Mouse (Mus musculus) brain, embryonic 14.5 days (tissue): Measurements from ENCODE around the gene Dxo.

ENCODE experiments used
- CTCF ChIP-seq: fragments of 200-500 bp; IDR thresholded peaks from 2 replicates; pipeline ENCODE4 v1.5.1; 2012; ENCODE audit warnings: inconsistent platforms, mild to moderate bottlenecking, moderate library complexity, borderline replicate concordance; ENCODE audit not compliant: insufficient read depth, insufficient read length; ENCODE audit errors: extremely low read depth
- POLR2A ChIP-seq: fragments of 200-500 bp; IDR thresholded peaks from 2 replicates; pipeline ENCODE4 v1.6.1; 2012; ENCODE audit warnings: mild to moderate bottlenecking, inconsistent platforms, borderline replicate concordance; ENCODE audit not compliant: poor library complexity, insufficient read depth, insufficient read length, severe bottlenecking; ENCODE audit errors: extremely low read depth

GRCm38 (mm10) chr17:34807176-34807575, 29.6 kb upstream of the Dxo start:
- TF ChIP-seq CTCF (no peak), POLR2A (no peak)
